Mouse (Mus musculus) heart, adult 2 months (tissue): ENCODE results near the gene Grin2c. TPM values are rescaled to one million over a fixed set of nuclear protein-coding genes. Genes with fewer than 3 reads are reported as not detected.

Source experiments
- DNase-seq, 2 experiments: peaks; one replicate each; pipeline ENCODE4 v3.0.0; 2021
- H3K27ac ChIP-seq: fragments of 200-600 bp; 2 replicates; pipeline ENCODE4 v1.8.1; 2022
- H3K27me3 ChIP-seq: fragments of 200-500 bp; 2 replicates; pipeline ENCODE4 v1.6.1; 2012; ENCODE audit warnings: mild to moderate bottlenecking, low read length, inconsistent platforms, mixed read lengths; ENCODE audit not compliant: control insufficient read depth, insufficient read depth
- H3K36me3 ChIP-seq: fragments of 200-500 bp; 2 replicates; pipeline ENCODE4 v1.6.1; 2012; ENCODE audit warnings: low read length, inconsistent platforms; ENCODE audit not compliant: control insufficient read depth, insufficient read depth
- H3K4me1 ChIP-seq: fragments of 200-500 bp; 2 replicates; pipeline ENCODE4 v1.6.1; 2011; ENCODE audit warnings: low read length; ENCODE audit not compliant: control insufficient read depth, insufficient read depth
- H3K4me3 ChIP-seq: fragments of 200-600 bp; 2 replicates; pipeline ENCODE4 v1.8.1; 2022
- H3K79me2 ChIP-seq: fragments of 200-500 bp; replicated peaks from 2 replicates; pipeline ENCODE4 v1.6.1; 2012; ENCODE audit warnings: mild to moderate bottlenecking, inconsistent platforms, low read length, moderate library complexity, mixed read lengths; ENCODE audit not compliant: control insufficient read depth, insufficient read depth
- H3K9ac ChIP-seq: fragments of 200-500 bp; 2 replicates; pipeline ENCODE4 v1.6.1; 2012; ENCODE audit warnings: low read depth, mild to moderate bottlenecking, control low read depth, inconsistent platforms, low read length, mixed read lengths
- CTCF ChIP-seq: fragments of 200-600 bp; IDR thresholded peaks from 2 replicates; pipeline ENCODE4 v1.8.1; 2022; ENCODE audit warnings: antibody characterized with exemption, mild to moderate bottlenecking, moderate library complexity
- EP300 ChIP-seq: fragments of 200-500 bp; IDR thresholded peaks from 2 replicates; pipeline ENCODE4 v1.6.1; 2011; ENCODE audit warnings: low read depth, low read length, control low read depth; ENCODE audit not compliant: insufficient read depth
- POLR2A ChIP-seq: fragments of 200-500 bp; IDR thresholded peaks from 2 replicates; pipeline ENCODE4 v1.6.1; 2011; ENCODE audit warnings: mild to moderate bottlenecking, low read depth, low read length, control low read depth; ENCODE audit not compliant: insufficient read depth
- WGBS: fragments of 180-500 bp; shearing (Covaris S2); methylation state at CpG from one replicate; pipeline ENCODE4 v1.1.7; 2018; 5-methylcytosine and 5-hydroxymethylcytosine counted together
- intact Hi-C: fragments of 180-260 bp; cut with DNase I; formaldehyde crosslinking; loops from one replicate; pipeline ENCODE4 v1.15.1; 2025
- polyA plus RNA-seq: library from polyadenylated mRNA; depleted of rRNA; stranded (reverse); fragments of >200 nt; gene quantifications from 2 replicates; pipeline ENCODE4 v1.2.3, GENCODE M21; 2012
- total RNA-seq, 2 experiments: library from RNA; stranded (reverse); gene quantifications; 2 replicates each; pipeline ENCODE4 v1.2.3; 2021

Gene Grin2c
- total and polyA plus RNA-seq, 3 experiments: 0.25 to 2.0 (median 0.26) TPM

GRCm38 (mm10) chr11:115236570-115236969 is 30.5 kb downstream of the Grin2c start:
- H3K9ac ChIP-seq: no peak overlapping the region
- H3K27ac ChIP-seq: no peak overlapping the region
- WGBS: 64% methylated on average over 5 of the region's 5 CpGs
- peaks cover 2% of the 10 kb centered on the region; the same call in 1 of the 2 replicates for H3K4me1 ChIP-seq
- H3K36me3 ChIP-seq: no peaks in the 10 kb centered on the region
- intact Hi-C loops: loop anchor here (5.0 kb wide), 1 partner anchor 34 kb away; no protein-coding TSS in a partner anchor
- no peaks in the 10 kb centered on the region for H3K27me3 ChIP-seq
- no peak overlapping the region for H3K4me3 ChIP-seq
- no peaks in the 10 kb centered on the region for H3K79me2 ChIP-seq
- TF ChIP-seq EP300 (no peak), POLR2A (no peak), CTCF (no peak)
- no peak for DNase-seq

DNA sequence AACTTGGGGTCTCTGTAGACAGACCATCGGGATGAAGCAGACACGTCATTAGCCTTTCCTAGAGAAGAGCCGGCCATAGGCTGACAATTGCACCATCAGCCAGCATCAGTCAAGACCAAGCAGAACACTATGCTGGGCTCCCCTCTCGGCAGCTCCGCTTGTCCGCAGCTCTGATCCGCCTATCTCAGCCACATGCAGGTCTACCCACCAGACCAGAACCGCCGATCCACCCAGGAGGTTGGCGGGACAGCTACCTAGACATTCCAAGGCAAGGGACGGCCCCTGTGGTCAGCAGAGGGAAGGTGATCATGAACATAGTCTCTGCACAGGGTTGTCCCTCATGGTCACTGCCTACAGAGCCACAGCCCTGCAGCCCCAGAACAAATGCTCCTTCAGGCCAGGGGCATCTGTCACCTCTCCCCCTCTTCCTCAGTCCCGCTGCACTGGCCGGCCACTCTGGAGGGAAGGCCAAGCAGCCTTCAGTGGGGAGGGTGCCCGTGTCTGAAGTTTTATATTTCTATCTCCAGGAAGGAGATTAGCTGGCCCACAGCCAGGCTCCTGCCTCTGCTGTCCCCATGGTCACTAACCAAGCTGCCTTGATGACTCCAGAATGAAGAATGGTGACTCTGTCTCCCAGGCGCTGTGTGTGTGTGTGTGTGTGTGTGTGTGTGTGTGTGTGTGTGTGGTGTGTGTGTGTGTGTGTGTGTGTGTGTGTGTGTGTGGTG is 32.6 kb downstream of the Grin2c start:
- H3K36me3 ChIP-seq: no peaks in the 10 kb centered on the region
- H3K27me3 ChIP-seq: no peaks in the 10 kb centered on the region
- H3K4me3 ChIP-seq: no peak overlapping the region
- intact Hi-C loops: loop anchor here (5.0 kb wide), 1 partner anchor 32 kb away; no protein-coding TSS in a partner anchor
- no peak for TF ChIP-seq CTCF
- TF ChIP-seq EP300: no peak
- TF ChIP-seq POLR2A: no peak
- no peak overlapping the region; the same call in 1 of the 2 replicates for H3K9ac ChIP-seq
- WGBS: 69% methylated on average over 15 of the region's 15 CpGs
- DNase-seq: no peak
- no peak overlapping the region for H3K27ac ChIP-seq
- peaks cover 3% of the 10 kb centered on the region for H3K4me1 ChIP-seq
- no peaks in the 10 kb centered on the region for H3K79me2 ChIP-seq

DNA sequence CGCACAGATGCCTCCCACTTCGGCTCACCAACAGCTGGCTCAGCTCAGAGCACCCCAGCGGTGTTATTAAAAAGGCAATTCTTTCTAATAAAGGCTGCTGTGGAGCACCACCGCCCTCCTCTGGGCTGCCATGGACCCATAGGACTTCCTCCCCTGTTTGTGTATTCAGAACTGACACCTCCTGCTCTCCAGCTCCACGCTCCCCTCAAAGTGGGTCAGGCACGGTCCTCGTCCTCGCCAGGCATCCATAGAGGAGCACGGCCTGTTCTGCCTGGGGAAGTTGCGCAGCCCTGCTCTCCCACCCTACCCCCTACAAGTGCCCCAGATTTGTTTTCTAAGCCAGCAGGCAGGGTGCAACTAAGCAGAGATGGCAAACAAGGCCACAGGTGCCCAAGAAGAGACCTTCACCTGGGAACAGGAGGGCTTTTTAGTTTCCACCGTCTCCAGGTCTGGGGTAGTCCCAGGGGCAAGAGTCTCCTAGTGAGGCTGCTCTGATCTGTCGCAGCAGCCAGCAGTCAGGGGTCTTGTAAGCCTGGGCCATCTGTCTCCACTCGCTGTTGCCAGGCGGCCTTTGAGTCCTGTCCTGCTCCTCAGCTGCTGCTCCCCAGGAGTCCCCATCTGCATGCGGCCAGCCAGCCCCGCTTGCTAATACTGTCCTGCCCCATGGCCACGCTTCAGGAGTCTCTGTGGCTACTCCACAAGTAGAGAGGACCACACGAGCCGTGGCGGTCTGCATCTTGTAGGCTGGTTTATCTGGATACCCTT is 33.3 kb downstream of the Grin2c start:
- Histone ChIP-seq H3K27me3 (no peaks in the 10 kb centered on the region), H3K27ac (no peak overlapping the region), H3K9ac (no peak overlapping the region), H3K36me3 (no peaks in the 10 kb centered on the region), H3K4me1 (peaks cover 3% of the 10 kb centered on the region), H3K79me2 (no peaks in the 10 kb centered on the region), H3K4me3 (no peak overlapping the region)
- peak; percentile 52 for TF ChIP-seq CTCF
- no peak for TF ChIP-seq EP300
- 90% methylated on average over 20 of the region's 20 CpGs for WGBS
- no peak for DNase-seq
- intact Hi-C loops: no loop called here

DNA sequence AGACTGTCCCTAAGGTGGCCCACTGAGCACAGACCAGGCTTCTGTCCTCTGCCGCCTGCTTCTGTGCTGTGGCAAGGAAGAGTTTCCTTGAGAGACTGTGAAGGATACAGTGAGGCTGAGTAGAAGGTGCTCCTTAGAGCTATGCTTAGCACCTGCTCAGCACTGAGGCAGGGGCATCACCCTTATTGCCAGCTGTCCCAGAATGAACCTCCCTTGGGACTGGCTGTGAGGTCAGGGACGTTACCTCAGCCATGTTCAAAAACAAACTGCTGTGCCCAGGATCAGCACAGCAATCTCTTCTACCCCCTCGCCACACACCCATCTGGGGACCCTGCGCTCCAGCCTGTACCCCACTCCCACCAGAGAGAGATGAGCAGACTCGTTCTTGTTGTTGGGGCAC is 34.2 kb downstream of the Grin2c start:
- Histone ChIP-seq H3K79me2 (no peaks in the 10 kb centered on the region), H3K4me3 (no peak overlapping the region), H3K27ac (no peak overlapping the region), H3K4me1 (peaks cover 3% of the 10 kb centered on the region), H3K9ac (no peak overlapping the region), H3K27me3 (no peaks in the 10 kb centered on the region), H3K36me3 (no peaks in the 10 kb centered on the region)
- intact Hi-C loops: no loop called here
- WGBS: 91% methylated on average over 5 of the region's 5 CpGs
- no peak for DNase-seq
- no peak for TF ChIP-seq POLR2A
- no peak for TF ChIP-seq CTCF
- no peak for TF ChIP-seq EP300

- no peaks in the 10 kb centered on the region for H3K79me2 ChIP-seq
- DNase-seq: no peak
- no peak overlapping the region for H3K9ac ChIP-seq
- peaks cover 5% of the 10 kb centered on the region for H3K4me1 ChIP-seq
- no peak overlapping the region for H3K4me3 ChIP-seq
- intact Hi-C loops: no loop called here
- WGBS: 67% methylated on average over 9 of the region's 9 CpGs
- TF ChIP-seq EP300 (no peak), POLR2A (no peak), CTCF (no peak)
- no peaks in the 10 kb centered on the region for H3K27me3 ChIP-seq
- peak overlapping the region; percentile 23; the same call in 1 of the 2 replicates for H3K27ac ChIP-seq
- H3K36me3 ChIP-seq: no peaks in the 10 kb centered on the region
Measured at GRCm38 (mm10) chr11:115231924-115232323, 35.1 kb downstream of the Grin2c start.
